Mouse (Mus musculus): Measurements from ENCODE around the gene 2510009E07Rik. TPM values are rescaled to one million over a fixed set of nuclear protein-coding genes. Genes with fewer than 3 reads are reported as not detected.

2510009E07Rik gene
- polyA plus RNA-seq (2017; shearing (Covaris generic)) = 0.74 TPM

GRCm38 (mm10) chr16:21694463-21695241 is at the start of gene 2510009E07Rik:
2510009E07Rik (minus strand) TSS chr16:21694665.

Other genes starting within 250 kb of the 2510009E07Rik start
- gene Ehhadh, start 93.1 kb upstream of the 2510009E07Rik start, polyA plus RNA-seq (2017; shearing (Covaris generic)) = 9.0 TPM
- gene Map3k13, start 99.7 kb upstream of the 2510009E07Rik start, polyA plus RNA-seq (2017; shearing (Covaris generic)) = 0.24 TPM

Data from effector memory CD4-positive, alpha-beta T cell, adult 7 months (primary cell).